Mouse (Mus musculus): Measurements from ENCODE around the gene Nckipsd. TPM values are rescaled to one million over a fixed set of nuclear protein-coding genes. Genes with fewer than 3 reads are reported as not detected.

Nckipsd gene
- polyA plus RNA-seq, 1 experiment from 2014 or later = 9.5 TPM

- 74% methylated on average over 2 of the region's 2 CpGs for WGBS (ENCODE audit: insufficient replicate concordance)
- peaks cover 21% of the 10 kb centered on the region for H3K36me3 ChIP-seq (ENCODE audit: control insufficient read depth, insufficient read depth, low read length)
- H3K9me3 ChIP-seq (replicated peaks; ENCODE audit: control insufficient read depth, low read length) = no peaks in the 10 kb centered on the region
- no peak overlapping the region for H3K27ac ChIP-seq (ENCODE audit: low read depth, low read length)
- ATAC-seq (replicated peaks; ENCODE audit: insufficient number of reproducible peaks, low FRiP score, low TSS enrichment) = no peak
- no peak overlapping the region for H3K4me3 ChIP-seq (ENCODE audit: low read depth, low read length)
- no peaks in the 10 kb centered on the region for H3K27me3 ChIP-seq (ENCODE audit: control insufficient read depth, insufficient read depth, low read length)
- peaks cover 38% of the 10 kb centered on the region for H3K4me1 ChIP-seq (ENCODE audit: control insufficient read depth, insufficient read depth, low read length)
- H3K4me2 ChIP-seq = no peak overlapping the region
- no peak overlapping the region for H3K9ac ChIP-seq (ENCODE audit: low read depth, low read length)
Measured at GRCm38 (mm10) chr9:108795281-108795680, 12.9 kb upstream of the Nckipsd start.

- no peak overlapping the region; the same call in 1 of the 2 replicates for H3K27ac ChIP-seq (ENCODE audit: low read depth, low read length)
- no peaks in the 10 kb centered on the region for H3K9me3 ChIP-seq (replicated peaks; ENCODE audit: control insufficient read depth, low read length)
- H3K9ac ChIP-seq (ENCODE audit: low read depth, low read length) = no peak overlapping the region
- H3K4me1 ChIP-seq (ENCODE audit: control insufficient read depth, insufficient read depth, low read length) = peaks cover 38% of the 10 kb centered on the region
- peak; percentile 91 for ATAC-seq (replicated peaks; ENCODE audit: insufficient number of reproducible peaks, low FRiP score, low TSS enrichment)
- H3K27me3 ChIP-seq (ENCODE audit: control insufficient read depth, insufficient read depth, low read length) = no peaks in the 10 kb centered on the region
- 36% methylated on average over 11 of the region's 11 CpGs for WGBS (ENCODE audit: insufficient replicate concordance)
- H3K36me3 ChIP-seq (ENCODE audit: control insufficient read depth, insufficient read depth, low read length) = peaks cover 21% of the 10 kb centered on the region
- no peak overlapping the region for H3K4me3 ChIP-seq (ENCODE audit: low read depth, low read length)
- peak overlapping the region; percentile 55 for H3K4me2 ChIP-seq
Measured at GRCm38 (mm10) chr9:108795762-108796161, 12.4 kb upstream of the Nckipsd start.

- H3K4me2 ChIP-seq = peak overlapping the region; percentile 55
- WGBS (ENCODE audit: insufficient replicate concordance) = 82% methylated on average over 4 of the region's 4 CpGs
- H3K36me3 ChIP-seq (ENCODE audit: control insufficient read depth, insufficient read depth, low read length) = peaks cover 21% of the 10 kb centered on the region
- peak overlapping the region; percentile 22; the same call in 1 of the 2 replicates for H3K27ac ChIP-seq (ENCODE audit: low read depth, low read length)
- H3K4me1 ChIP-seq (ENCODE audit: control insufficient read depth, insufficient read depth, low read length) = peaks cover 38% of the 10 kb centered on the region
- H3K4me3 ChIP-seq (ENCODE audit: low read depth, low read length) = no peak overlapping the region
- no peaks in the 10 kb centered on the region for H3K27me3 ChIP-seq (ENCODE audit: control insufficient read depth, insufficient read depth, low read length)
- ATAC-seq (replicated peaks; ENCODE audit: insufficient number of reproducible peaks, low FRiP score, low TSS enrichment) = no peak
- no peaks in the 10 kb centered on the region for H3K9me3 ChIP-seq (replicated peaks; ENCODE audit: control insufficient read depth, low read length)
- H3K9ac ChIP-seq (ENCODE audit: low read depth, low read length) = no peak overlapping the region
Measured at GRCm38 (mm10) chr9:108796351-108796981, 11.7 kb upstream of the Nckipsd start.

GRCm38 (mm10) chr9:108797477-108797876 lies 10.7 kb upstream of the Nckipsd start:
- H3K9ac ChIP-seq (ENCODE audit: low read depth, low read length) = no peak overlapping the region
- H3K27ac ChIP-seq (ENCODE audit: low read depth, low read length) = no peak overlapping the region
- peaks cover 29% of the 10 kb centered on the region for H3K36me3 ChIP-seq (ENCODE audit: control insufficient read depth, insufficient read depth, low read length)
- peaks cover 32% of the 10 kb centered on the region for H3K4me1 ChIP-seq (ENCODE audit: control insufficient read depth, insufficient read depth, low read length)
- no peaks in the 10 kb centered on the region for H3K27me3 ChIP-seq (ENCODE audit: control insufficient read depth, insufficient read depth, low read length)
- 89% methylated on average over 7 of the region's 7 CpGs for WGBS (ENCODE audit: insufficient replicate concordance)
- no peaks in the 10 kb centered on the region for H3K9me3 ChIP-seq (replicated peaks; ENCODE audit: control insufficient read depth, low read length)
- no peak overlapping the region for H3K4me2 ChIP-seq
- no peak overlapping the region for H3K4me3 ChIP-seq (ENCODE audit: low read depth, low read length)
- no peak for ATAC-seq (replicated peaks; ENCODE audit: insufficient number of reproducible peaks, low FRiP score, low TSS enrichment)

GRCm38 (mm10) chr9:108798508-108799075 lies 9.6 kb upstream of the Nckipsd start:
- 75% methylated on average over 5 of the region's 5 CpGs for WGBS (ENCODE audit: insufficient replicate concordance)
- peaks cover 30% of the 10 kb centered on the region for H3K36me3 ChIP-seq (ENCODE audit: control insufficient read depth, insufficient read depth, low read length)

GRCm38 (mm10) chr9:108799564-108799963 lies 8.6 kb upstream of the Nckipsd start:
- Histone ChIP-seq H3K27ac (ENCODE audit: low read depth, low read length) (no peak overlapping the region), H3K4me2 (no peak overlapping the region), H3K36me3 (ENCODE audit: control insufficient read depth, insufficient read depth, low read length) (peaks cover 35% of the 10 kb centered on the region), H3K27me3 (ENCODE audit: control insufficient read depth, insufficient read depth, low read length) (no peaks in the 10 kb centered on the region), H3K9me3 (replicated peaks; ENCODE audit: control insufficient read depth, low read length) (no peaks in the 10 kb centered on the region), H3K4me3 (ENCODE audit: low read depth, low read length) (no peak overlapping the region), H3K4me1 (ENCODE audit: control insufficient read depth, insufficient read depth, low read length) (peaks cover 25% of the 10 kb centered on the region), H3K9ac (ENCODE audit: low read depth, low read length) (no peak overlapping the region)
- no peak for ATAC-seq (replicated peaks; ENCODE audit: insufficient number of reproducible peaks, low FRiP score, low TSS enrichment)
- 93% methylated on average over 3 of the region's 3 CpGs for WGBS (ENCODE audit: insufficient replicate concordance)

More at GRCm38 (mm10) chr9:108798508-108799075, 9.6 kb upstream of the Nckipsd start:
- H3K4me3 ChIP-seq (ENCODE audit: low read depth, low read length) = no peak overlapping the region
- no peaks in the 10 kb centered on the region for H3K27me3 ChIP-seq (ENCODE audit: control insufficient read depth, insufficient read depth, low read length)
- H3K27ac ChIP-seq (ENCODE audit: low read depth, low read length) = no peak overlapping the region
- peaks cover 28% of the 10 kb centered on the region for H3K4me1 ChIP-seq (ENCODE audit: control insufficient read depth, insufficient read depth, low read length)
- ATAC-seq (replicated peaks; ENCODE audit: insufficient number of reproducible peaks, low FRiP score, low TSS enrichment) = no peak
- no peak overlapping the region for H3K4me2 ChIP-seq
- no peak overlapping the region for H3K9ac ChIP-seq (ENCODE audit: low read depth, low read length)
- H3K9me3 ChIP-seq (replicated peaks; ENCODE audit: control insufficient read depth, low read length) = no peaks in the 10 kb centered on the region

- Histone ChIP-seq H3K36me3 (ENCODE audit: control insufficient read depth, insufficient read depth, low read length) (peaks cover 22% of the 10 kb centered on the region), H3K9ac (ENCODE audit: low read depth, low read length) (no peak overlapping the region), H3K27me3 (ENCODE audit: control insufficient read depth, insufficient read depth, low read length) (no peaks in the 10 kb centered on the region), H3K4me1 (ENCODE audit: control insufficient read depth, insufficient read depth, low read length) (peaks cover 28% of the 10 kb centered on the region), H3K4me2 (no peak overlapping the region), H3K9me3 (replicated peaks; ENCODE audit: control insufficient read depth, low read length) (no peaks in the 10 kb centered on the region), H3K4me3 (ENCODE audit: low read depth, low read length) (no peak overlapping the region), H3K27ac (ENCODE audit: low read depth, low read length) (no peak overlapping the region)
- no peak for ATAC-seq (replicated peaks; ENCODE audit: insufficient number of reproducible peaks, low FRiP score, low TSS enrichment)
- 85% methylated on average over 8 of the region's 8 CpGs for WGBS (ENCODE audit: insufficient replicate concordance)
Measured at GRCm38 (mm10) chr9:108805768-108806167, 2.4 kb upstream of the Nckipsd start.

GRCm38 (mm10) chr9:108806379-108806778 lies 1.8 kb upstream of the Nckipsd start:
- ATAC-seq (replicated peaks; ENCODE audit: insufficient number of reproducible peaks, low FRiP score, low TSS enrichment) = no peak
- peaks cover 28% of the 10 kb centered on the region for H3K4me1 ChIP-seq (ENCODE audit: control insufficient read depth, insufficient read depth, low read length)
- H3K4me2 ChIP-seq = no peak overlapping the region
- H3K4me3 ChIP-seq (ENCODE audit: low read depth, low read length) = no peak overlapping the region
- H3K36me3 ChIP-seq (ENCODE audit: control insufficient read depth, insufficient read depth, low read length) = peaks cover 22% of the 10 kb centered on the region
- H3K27me3 ChIP-seq (ENCODE audit: control insufficient read depth, insufficient read depth, low read length) = no peaks in the 10 kb centered on the region
- H3K27ac ChIP-seq (ENCODE audit: low read depth, low read length) = peak overlapping the region; percentile 4; the same call in 1 of the 2 replicates
- H3K9ac ChIP-seq (ENCODE audit: low read depth, low read length) = no peak overlapping the region
- no peaks in the 10 kb centered on the region for H3K9me3 ChIP-seq (replicated peaks; ENCODE audit: control insufficient read depth, low read length)

- H3K27me3 ChIP-seq (ENCODE audit: control insufficient read depth, insufficient read depth, low read length) = no peaks in the 10 kb centered on the region
- peaks cover 28% of the 10 kb centered on the region for H3K4me1 ChIP-seq (ENCODE audit: control insufficient read depth, insufficient read depth, low read length)
- no peak overlapping the region for H3K4me3 ChIP-seq (ENCODE audit: low read depth, low read length)
- H3K36me3 ChIP-seq (ENCODE audit: control insufficient read depth, insufficient read depth, low read length) = peaks cover 20% of the 10 kb centered on the region
- no peak overlapping the region for H3K4me2 ChIP-seq
- no peak for ATAC-seq (replicated peaks; ENCODE audit: insufficient number of reproducible peaks, low FRiP score, low TSS enrichment)
- H3K27ac ChIP-seq (ENCODE audit: low read depth, low read length) = peak overlapping the region; percentile 4; the same call in 1 of the 2 replicates
- WGBS (ENCODE audit: insufficient replicate concordance) = 50% methylated on average over 1 of the region's 1 CpGs
- H3K9ac ChIP-seq (ENCODE audit: low read depth, low read length) = no peak overlapping the region; the same call in 1 of the 2 replicates
- no peaks in the 10 kb centered on the region for H3K9me3 ChIP-seq (replicated peaks; ENCODE audit: control insufficient read depth, low read length)
Measured at GRCm38 (mm10) chr9:108806831-108807230, 1.3 kb upstream of the Nckipsd start.
